Mouse (Mus musculus) retina, adult 2 months (tissue): ENCODE measurements around the gene Ube2i.

Experiments
- DNase-seq: peaks from one replicate; pipeline ENCODE4 v3.0.0-alpha.2; 2012; ENCODE audit warnings: low read depth, low spot score

Gene Ube2i

GRCm38 (mm10) chr17:25274571-25275346, at the start of gene Ube2i:
Gene Ube2i (minus strand): TSS chr17:25274622.
- no peak for DNase-seq

GRCm38 (mm10) chr17:25322930-25323329, 48.5 kb upstream of the Ube2i start:
- DNase-seq = no peak

- no peak for DNase-seq
These were observed 46.4 kb upstream of the Ube2i start for GRCm38 (mm10) chr17:25320819-25321218.

GRCm38 (mm10) chr17:25318354-25318753, 43.9 kb upstream of the Ube2i start, which contains the start of gene Prss29:
Gene Prss29 (plus strand): TSS chr17:25318654.
- DNase-seq = no peak

GRCm38 (mm10) chr17:25308346-25308745, 33.9 kb upstream of the Ube2i start, which contains the start of gene Prss28:
Gene Prss28 (plus strand): TSS chr17:25308646.
- no peak for DNase-seq

- DNase-seq = no peak
These were observed 23.7 kb upstream of the Ube2i start, which contains the start of gene Prss34 for GRCm38 (mm10) chr17:25298094-25298493. Gene Prss34 (plus strand): TSS chr17:25298394.

- no peak for DNase-seq
These were observed 19.7 kb upstream of the Ube2i start for GRCm38 (mm10) chr17:25294111-25294510.

- no peak for DNase-seq
These were observed 19.1 kb upstream of the Ube2i start for GRCm38 (mm10) chr17:25293495-25293894.

GRCm38 (mm10) chr17:25290411-25290810, 16.0 kb upstream of the Ube2i start:
- no peak for DNase-seq

GRCm38 (mm10) chr17:25288842-25289241, 14.4 kb upstream of the Ube2i start:
- DNase-seq = no peak

- DNase-seq = peak; percentile 57
These were observed 10.6 kb upstream of the Ube2i start for GRCm38 (mm10) chr17:25285033-25285432.

GRCm38 (mm10) chr17:25282133-25282532, 7.7 kb upstream of the Ube2i start:
- no peak for DNase-seq

- no peak for DNase-seq
These were observed 1.4 kb upstream of the Ube2i start for GRCm38 (mm10) chr17:25275833-25276232.

- peak; percentile 100 for DNase-seq
These were observed 518 bp downstream of the Ube2i start for GRCm38 (mm10) chr17:25273706-25274501.

- DNase-seq = no peak
These were observed 1.3 kb downstream of the Ube2i start for GRCm38 (mm10) chr17:25272951-25273705.

GRCm38 (mm10) chr17:25272326-25272725, 2.1 kb downstream of the Ube2i start:
- DNase-seq = no peak

GRCm38 (mm10) chr17:25270795-25271335, 3.6 kb downstream of the Ube2i start:
- DNase-seq = no peak

- DNase-seq = no peak
These were observed 10.0 kb downstream of the Ube2i start for GRCm38 (mm10) chr17:25264453-25264852.

GRCm38 (mm10) chr17:25257804-25258261, 16.6 kb downstream of the Ube2i start:
- no peak for DNase-seq

- DNase-seq = no peak
These were observed 18.2 kb downstream of the Ube2i start, which contains the start of gene Baiap3 for GRCm38 (mm10) chr17:25256140-25256754. Gene Baiap3 (minus strand): TSS chr17:25256364.

GRCm38 (mm10) chr17:25255110-25255509, 19.3 kb downstream of the Ube2i start:
- no peak for DNase-seq
